Mouse (Mus musculus) kidney, adult 2 months (tissue): ENCODE measurements around the gene Rnf128. TPM values are rescaled to one million over a fixed set of nuclear protein-coding genes. Genes with fewer than 3 reads are reported as not detected.
A peak's percentile ranks its signal among the peaks of the same experiment; 100 is the strongest.

ENCODE experiments used
- DNase-seq: peaks from one replicate; pipeline ENCODE4 v3.0.0; 2021
- H3K27ac ChIP-seq: fragments of 200-500 bp; 2 replicates; pipeline ENCODE4 v1.5.1; 2012; ENCODE audit warnings: low read depth, low read length, control low read depth, inconsistent platforms; ENCODE audit not compliant: insufficient read depth
- H3K27me3 ChIP-seq: fragments of 200-500 bp; replicated peaks from 2 replicates; pipeline ENCODE4 v1.6.1; 2012; ENCODE audit warnings: mild to moderate bottlenecking, moderate library complexity, low read length, inconsistent platforms; ENCODE audit not compliant: control insufficient read depth, insufficient read depth
- H3K36me3 ChIP-seq: fragments of 200-500 bp; 2 replicates; pipeline ENCODE4 v1.6.1; 2012; ENCODE audit warnings: mild to moderate bottlenecking, moderate library complexity, low read length, inconsistent platforms; ENCODE audit not compliant: control insufficient read depth, insufficient read depth
- H3K4me1 ChIP-seq: fragments of 200-500 bp; 2 replicates; pipeline ENCODE4 v1.6.1; 2011; ENCODE audit warnings: low read length; ENCODE audit not compliant: control insufficient read depth, insufficient read depth
- H3K4me3 ChIP-seq: fragments of 200-500 bp; 2 replicates; pipeline ENCODE4 v1.5.1; 2011; ENCODE audit warnings: mild to moderate bottlenecking, low read depth, low read length, control low read depth; ENCODE audit not compliant: insufficient read depth
- CTCF ChIP-seq: fragments of 200-500 bp; conservative IDR thresholded peaks from 2 replicates; pipeline ENCODE4 v1.5.1; 2011; ENCODE audit warnings: low read depth, mild to moderate bottlenecking, control low read depth, low read length, moderate library complexity, mixed read lengths; ENCODE audit not compliant: insufficient read depth, insufficient read length
- POLR2A ChIP-seq: fragments of 200-500 bp; IDR thresholded peaks from one replicate; pipeline ENCODE4 v1.6.1; 2011; ENCODE audit warnings: low read depth, low read length, control low read depth
- WGBS: fragments of 180-500 bp; shearing (Covaris S2); methylation state at CpG from one replicate; pipeline ENCODE4 v1.1.7; 2018; 5-methylcytosine and 5-hydroxymethylcytosine counted together
- polyA plus RNA-seq: library from polyadenylated mRNA; depleted of rRNA; stranded (reverse); fragments of >200 nt; gene quantifications from 2 replicates; pipeline ENCODE4 v1.2.3, GENCODE M21; 2012; rRNA removed

Gene Rnf128
- polyA plus RNA-seq, 1 experiment, result 28.9 TPM

GRCm38 (mm10) chrX:139662111-139662510 lies 99.0 kb downstream of the Rnf128 start:
- H3K4me3 ChIP-seq, result no peak overlapping the region
- H3K27me3 ChIP-seq, result no peaks in the 10 kb centered on the region
- H3K4me1 ChIP-seq, result no peaks in the 10 kb centered on the region
- TF ChIP-seq CTCF (0 out of 2 replicates have a peak, but pooled peaks have one; percentile 1), POLR2A (no peak)
- WGBS, result 74% methylated on average over 1 of the region's 1 CpGs
- DNase-seq, result no peak
- no peaks in the 10 kb centered on the region for H3K36me3 ChIP-seq
- H3K27ac ChIP-seq, result no peak overlapping the region

GRCm38 (mm10) chrX:139665829-139666228 lies 102.7 kb downstream of the Rnf128 start:
- no peak for TF ChIP-seq CTCF
- TF ChIP-seq POLR2A, result no peak
- Histone ChIP-seq H3K4me3 (no peak overlapping the region), H3K36me3 (no peaks in the 10 kb centered on the region), H3K27ac (no peak overlapping the region), H3K27me3 (no peaks in the 10 kb centered on the region), H3K4me1 (no peaks in the 10 kb centered on the region)
- WGBS, result 44% methylated on average over 2 of the region's 2 CpGs
- DNase-seq, result peak; percentile 14

GRCm38 (mm10) chrX:139684410-139684774 lies 121.3 kb downstream of the Rnf128 start:
- Histone ChIP-seq H3K4me3 (peak overlapping the region; percentile 88), H3K36me3 (no peaks in the 10 kb centered on the region), H3K27me3 (no peaks in the 10 kb centered on the region), H3K4me1 (no peaks in the 10 kb centered on the region), H3K27ac (peak overlapping the region; percentile 76)
- no peak for DNase-seq
- no peak for TF ChIP-seq CTCF
- TF ChIP-seq POLR2A, result no peak
- WGBS, result 0% methylated on average over 8 of the region's 8 CpGs

GRCm38 (mm10) chrX:139684775-139685695 lies 121.9 kb downstream of the Rnf128 start, which contains the start of gene Tbc1d8b:
TSS of gene Tbc1d8b (plus strand) at chrX:139684996.
- TF ChIP-seq CTCF (no peak), POLR2A (peak; percentile 9)
- Histone ChIP-seq H3K27me3 (no peaks in the 10 kb centered on the region), H3K4me3 (peak within 1 kb of the TSS; percentile 88), H3K4me1 (no peaks in the 10 kb centered on the region), H3K27ac (peak within 1 kb of the TSS; percentile 76), H3K36me3 (no peaks in the 10 kb centered on the region)
- DNase-seq, result peak; percentile 93
- WGBS, result under 1% methylated on average over 42 of the region's 43 CpGs

- Histone ChIP-seq H3K27me3 (no peaks in the 10 kb centered on the region), H3K27ac (no peak within 1 kb of the TSS), H3K4me1 (no peaks in the 10 kb centered on the region), H3K4me3 (no peak within 1 kb of the TSS), H3K36me3 (no peaks in the 10 kb centered on the region)
- no peak for DNase-seq
- no peak for TF ChIP-seq CTCF
- 94% methylated on average over 8 of the region's 8 CpGs for WGBS
Observed at GRCm38 (mm10) chrX:139714381-139714780, 151.3 kb downstream of the Rnf128 start, which contains the start of gene Gm15013. TSS of gene Gm15013 (minus strand) at chrX:139714481.

GRCm38 (mm10) chrX:139722350-139722749 lies 159.2 kb downstream of the Rnf128 start:
- Histone ChIP-seq H3K4me1 (no peaks in the 10 kb centered on the region), H3K36me3 (no peaks in the 10 kb centered on the region), H3K27ac (no peak overlapping the region), H3K27me3 (no peaks in the 10 kb centered on the region), H3K4me3 (no peak overlapping the region)
- 92% methylated on average over 2 of the region's 2 CpGs for WGBS
- TF ChIP-seq POLR2A, result no peak
- TF ChIP-seq CTCF, result no peak
- no peak for DNase-seq

Other genes starting within 250 kb of the Rnf128 start
- gene Trap1a, start 229.6 kb upstream of the Rnf128 start, polyA plus RNA-seq, result not detected in 2 replicates
- 0.75 and 0.86 TPM in 2 replicates for gene D330045A20Rik, start 82.9 kb upstream of the Rnf128 start, polyA plus RNA-seq
- 1.8 and 2.5 TPM in 2 replicates for gene Tbc1d8b, start 121.7 kb downstream of the Rnf128 start, polyA plus RNA-seq
- gene Gm15013, start 151.2 kb downstream of the Rnf128 start, polyA plus RNA-seq, result 0.23 TPM in 1 of 2 replicates, not detected in the other
- gene Ripply1, start 219.0 kb downstream of the Rnf128 start, polyA plus RNA-seq, result 0.09 and 0.12 TPM in 2 replicates
- 203 and 226 TPM in 2 replicates for gene Cldn2, start 237.5 kb downstream of the Rnf128 start, polyA plus RNA-seq